Mouse (Mus musculus) thymus, postnatal 36 days (tissue): ENCODE results near the gene Sec14l3.

ENCODE experiments used
- DNase-seq, 2 experiments: peaks; one replicate each; pipeline ENCODE4 v3.0.0; 2022; ENCODE audit warnings: mixed read lengths in 2 of 2

The Sec14l3 gene

DNA sequence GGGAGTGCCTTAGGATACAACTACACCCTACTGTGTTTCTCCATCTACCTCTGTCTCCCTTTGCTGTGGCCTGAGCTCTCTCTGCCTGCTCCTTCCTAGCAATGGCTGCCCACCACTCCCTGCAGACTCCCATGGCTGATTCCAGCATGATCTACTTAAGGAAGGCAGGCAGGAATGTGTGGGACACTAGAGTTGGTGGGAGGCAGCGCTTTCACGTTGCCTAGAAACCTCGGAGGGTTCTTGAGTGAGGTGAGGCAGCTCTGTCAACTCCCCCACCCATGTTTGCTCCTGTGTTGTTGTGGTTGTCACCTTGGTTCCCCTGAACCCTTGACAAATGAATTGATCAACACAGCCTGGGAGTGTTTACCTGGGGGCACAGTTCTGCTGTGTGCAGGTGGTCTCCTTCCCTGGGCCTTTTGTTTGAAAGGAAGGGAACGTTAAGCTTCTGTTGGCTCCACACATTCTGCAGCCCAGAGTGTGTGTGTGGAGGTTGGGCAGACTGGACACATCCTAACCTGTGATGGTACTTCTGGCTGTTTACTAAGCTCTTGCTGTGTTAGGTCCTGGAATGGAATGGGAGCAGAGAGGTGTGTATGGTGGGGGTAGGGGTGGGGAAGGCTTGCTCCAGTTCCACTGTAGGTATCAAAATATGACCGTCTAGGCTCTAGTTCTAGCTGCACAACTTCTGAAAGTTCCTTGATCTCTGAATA lies 3.6 kb upstream of the Sec14l3 start:
- DNase-seq = no peak

GRCm38 (mm10) chr11:4062523-4062922 lies 2.1 kb upstream of the Sec14l3 start:
- DNase-seq = no peak

DNA sequence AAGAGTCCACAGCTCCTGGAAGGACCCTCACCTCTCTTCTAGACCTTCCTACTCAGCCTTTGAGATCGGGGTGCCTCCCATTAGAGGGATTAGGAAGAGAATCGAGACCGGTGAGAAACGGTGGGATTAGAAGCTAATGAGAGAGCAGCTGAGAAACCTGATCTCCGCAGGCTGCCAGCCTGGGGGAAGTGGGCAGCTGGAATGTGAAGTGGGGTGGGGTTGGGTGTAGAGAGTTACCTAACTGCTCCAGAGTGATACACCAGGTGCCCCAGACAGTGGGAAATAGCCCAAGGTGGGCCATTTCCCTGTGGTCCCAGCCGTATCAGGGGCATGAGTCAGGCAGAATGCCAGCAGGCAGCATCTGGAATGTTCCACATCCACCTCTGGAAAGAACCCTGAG lies 1.7 kb upstream of the Sec14l3 start:
- DNase-seq = no peak

DNA sequence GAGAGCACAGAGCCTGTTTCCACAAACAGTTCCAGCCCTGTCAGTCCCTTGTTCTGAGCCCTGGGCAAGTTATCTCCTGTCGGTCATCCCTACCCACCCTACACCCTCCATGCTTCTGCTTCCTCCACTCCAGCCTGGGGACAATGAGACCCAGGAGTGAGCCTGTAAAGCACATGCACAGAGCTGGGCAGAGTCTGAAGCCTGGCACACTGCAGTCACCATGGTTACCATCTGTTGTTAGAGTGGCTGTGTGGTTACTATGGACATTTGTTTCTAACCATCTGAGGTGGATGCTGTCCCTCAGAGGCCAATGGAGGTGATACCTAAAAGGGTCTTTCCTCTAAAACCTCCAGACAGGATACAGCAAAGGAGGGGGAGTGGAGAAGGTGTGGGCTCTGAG lies 5.0 kb downstream of the Sec14l3 start:
- DNase-seq = no peak

- peak; percentile 30 to 39 for DNase-seq
Observed at GRCm38 (mm10) chr11:4076633-4077032, 12.0 kb downstream of the Sec14l3 start.

DNA sequence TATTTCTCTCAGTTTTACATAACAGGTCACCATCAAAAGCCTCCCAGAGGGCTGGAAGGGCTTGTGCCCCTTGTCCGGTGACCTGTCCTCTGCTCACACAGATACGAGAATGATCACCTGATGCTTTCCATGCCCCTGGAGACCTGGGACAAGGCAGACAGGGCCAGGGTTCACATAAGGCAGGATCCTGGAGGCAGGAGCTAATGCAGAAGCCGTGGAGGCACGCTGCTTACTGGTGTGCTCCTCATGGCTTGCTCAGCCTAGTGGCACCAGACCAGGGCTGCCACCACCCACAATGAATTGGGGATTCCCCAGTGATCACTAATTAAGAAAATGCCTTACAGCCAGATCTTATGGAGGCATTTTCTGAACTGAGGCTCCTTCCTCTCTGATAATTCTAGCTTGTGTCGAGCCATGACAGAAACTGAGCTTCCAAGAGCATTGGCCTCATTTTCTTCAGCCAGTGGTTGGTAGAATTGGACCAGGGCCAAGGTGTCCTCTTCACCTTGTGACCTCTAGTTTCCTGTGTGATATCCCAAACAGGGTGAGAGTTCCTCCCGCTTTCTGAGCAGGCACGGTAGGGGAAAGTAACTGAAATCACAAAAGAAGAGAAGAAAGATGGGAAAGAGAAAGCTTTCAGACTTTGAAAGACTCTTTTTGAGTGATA lies 13.8 kb downstream of the Sec14l3 start:
- no peak for DNase-seq

GRCm38 (mm10) chr11:4080219-4080618 lies 15.6 kb downstream of the Sec14l3 start:
- DNase-seq = peak; percentile 30 to 39

DNA sequence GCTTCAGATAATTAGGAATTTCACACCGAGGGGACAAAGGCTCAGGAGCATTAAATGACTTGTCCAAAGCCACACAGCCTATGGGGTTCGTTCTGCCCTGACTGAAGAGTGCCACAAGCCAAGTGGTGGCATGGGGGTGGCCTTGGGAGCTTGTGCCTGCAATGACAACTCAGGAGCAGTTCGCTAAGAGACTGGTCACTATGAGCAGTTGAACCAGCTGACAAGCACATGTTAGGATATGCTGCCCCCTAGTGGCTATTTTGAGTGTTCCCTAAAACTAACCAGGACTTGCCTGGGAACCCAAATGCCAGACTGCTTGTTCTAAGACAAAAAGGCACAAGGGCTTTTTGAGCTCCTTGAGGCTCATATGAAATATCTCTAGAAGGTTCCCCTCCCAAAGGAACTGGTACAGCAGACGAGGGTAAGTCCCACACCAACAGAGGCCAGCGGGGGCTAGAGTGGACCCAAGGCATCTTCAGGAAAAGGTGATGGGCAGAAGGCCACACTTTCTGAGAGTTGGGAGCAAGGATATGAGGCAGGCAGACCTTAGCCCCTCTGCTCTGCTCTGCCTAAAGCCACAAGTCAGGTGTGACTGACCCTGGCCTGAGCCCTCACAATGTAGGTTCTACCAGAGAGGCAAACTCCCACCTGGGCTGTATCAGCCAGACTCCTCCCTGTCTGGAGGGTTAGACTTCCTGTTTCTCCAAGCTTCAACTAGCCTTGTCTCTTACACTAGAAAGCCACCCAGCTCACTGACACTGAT lies 18.9 kb downstream of the Sec14l3 start:
- DNase-seq = peak; percentile 10 to 16

- DNase-seq = no peak
Observed at GRCm38 (mm10) chr11:4086246-4086645, 21.6 kb downstream of the Sec14l3 start.

DNA sequence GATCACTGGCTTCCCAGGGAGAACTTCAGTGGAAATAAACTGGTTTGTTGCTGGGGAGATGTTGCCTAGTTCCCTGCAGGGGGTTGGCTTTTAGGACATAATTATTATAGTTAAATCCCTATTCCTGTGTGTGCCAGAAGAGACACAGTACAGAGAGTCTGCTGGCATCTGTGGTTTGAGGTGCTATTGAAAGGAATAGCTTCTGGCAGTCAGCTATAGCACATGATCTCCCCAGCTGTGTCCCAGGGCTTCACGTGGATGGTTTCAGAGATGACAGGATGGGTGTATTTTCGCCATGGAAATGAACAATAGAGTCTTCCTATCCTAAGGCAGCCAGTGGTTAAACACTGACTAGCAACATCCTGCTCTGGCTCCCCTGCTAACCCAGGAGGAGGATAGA lies 22.6 kb downstream of the Sec14l3 start:
- DNase-seq = no peak

- DNase-seq = no peak
Observed at GRCm38 (mm10) chr11:4093459-4094377, 29.1 kb downstream of the Sec14l3 start.

DNA sequence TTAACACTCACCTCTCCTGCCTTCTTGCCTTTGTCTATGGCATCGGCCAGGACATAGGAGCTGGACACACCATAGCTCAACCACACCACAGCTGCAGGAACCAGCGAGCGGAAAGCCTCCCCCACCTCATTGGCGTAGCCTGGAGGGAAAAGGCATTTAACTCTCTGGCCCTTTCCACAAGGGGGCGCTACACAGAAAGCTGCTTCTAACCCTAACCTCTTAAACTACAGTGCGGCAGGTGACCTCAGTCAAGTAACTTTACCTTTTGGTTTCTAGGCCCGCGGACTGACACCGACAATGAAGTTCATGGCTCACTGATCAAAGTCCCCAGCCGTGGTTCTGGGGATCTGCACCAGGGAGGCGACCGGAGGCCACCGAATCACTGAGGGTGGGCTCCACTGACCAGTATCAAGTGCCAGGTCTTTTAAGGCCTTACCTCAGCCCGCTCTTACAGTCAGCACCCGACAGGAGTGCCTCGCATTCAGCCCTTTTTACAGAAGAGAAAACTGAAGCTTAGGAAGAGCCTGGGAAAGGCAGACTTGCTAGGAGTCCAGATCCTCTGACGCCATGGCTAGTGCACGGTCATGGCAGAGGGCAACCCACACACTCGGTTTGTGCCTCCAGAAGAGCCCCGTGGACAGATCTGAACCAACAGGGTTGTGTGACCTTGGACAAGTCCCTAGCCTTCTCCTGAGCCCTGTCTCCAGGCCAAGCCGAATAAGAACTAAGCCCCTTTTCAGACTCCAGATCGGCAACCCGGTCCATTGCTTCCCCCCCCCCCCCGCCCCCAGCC lies 29.9 kb downstream of the Sec14l3 start:
- peak; percentile 56 to 61 for DNase-seq

DNA sequence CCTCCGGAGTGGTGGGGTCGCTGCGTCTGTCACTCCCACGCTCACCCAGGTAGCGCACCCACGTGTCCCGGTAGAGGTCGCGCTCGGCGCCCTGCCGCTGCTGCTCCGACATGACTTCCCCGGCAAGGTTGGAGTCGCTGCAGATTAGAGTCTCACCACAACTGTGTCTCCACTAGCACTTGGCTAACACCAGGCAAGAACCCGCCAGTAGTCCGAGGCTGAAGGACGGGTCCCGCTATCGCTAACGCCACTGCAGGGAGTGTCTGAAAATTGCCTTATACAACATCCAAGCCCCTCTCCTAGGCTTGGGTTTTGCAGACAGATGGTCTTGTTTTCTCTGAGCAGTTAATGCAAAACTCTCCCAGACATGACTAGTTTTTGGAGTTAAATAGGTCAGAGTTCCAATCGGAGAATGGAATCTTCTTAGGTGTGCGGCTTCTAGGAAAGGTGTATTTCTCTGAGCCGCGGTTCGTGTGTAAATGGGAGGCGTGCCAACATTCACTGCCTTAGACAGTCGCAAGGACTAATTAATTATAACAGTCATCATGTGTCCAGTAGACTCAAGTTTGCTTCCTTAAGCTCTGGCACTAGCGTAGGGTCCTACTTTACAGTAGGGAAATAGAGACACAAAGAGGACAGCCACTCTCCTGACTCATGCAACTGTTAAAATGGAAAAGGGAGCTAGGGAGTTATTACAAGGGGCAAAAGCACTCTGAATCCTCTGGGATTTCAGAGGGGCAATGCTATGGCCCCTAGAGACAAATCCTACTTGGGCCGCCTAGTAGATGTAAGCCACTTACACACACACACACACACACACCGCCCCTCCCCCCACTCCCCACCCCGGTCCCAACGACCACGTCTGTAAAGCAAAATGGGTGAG lies 30.8 kb downstream of the Sec14l3 start, which contains the start of gene Mtfp1:
Mtfp1 (minus strand) TSS at position 275 of the 883 bp plus-strand sequence.
- DNase-seq = peak; percentile 70 to 73

DNA sequence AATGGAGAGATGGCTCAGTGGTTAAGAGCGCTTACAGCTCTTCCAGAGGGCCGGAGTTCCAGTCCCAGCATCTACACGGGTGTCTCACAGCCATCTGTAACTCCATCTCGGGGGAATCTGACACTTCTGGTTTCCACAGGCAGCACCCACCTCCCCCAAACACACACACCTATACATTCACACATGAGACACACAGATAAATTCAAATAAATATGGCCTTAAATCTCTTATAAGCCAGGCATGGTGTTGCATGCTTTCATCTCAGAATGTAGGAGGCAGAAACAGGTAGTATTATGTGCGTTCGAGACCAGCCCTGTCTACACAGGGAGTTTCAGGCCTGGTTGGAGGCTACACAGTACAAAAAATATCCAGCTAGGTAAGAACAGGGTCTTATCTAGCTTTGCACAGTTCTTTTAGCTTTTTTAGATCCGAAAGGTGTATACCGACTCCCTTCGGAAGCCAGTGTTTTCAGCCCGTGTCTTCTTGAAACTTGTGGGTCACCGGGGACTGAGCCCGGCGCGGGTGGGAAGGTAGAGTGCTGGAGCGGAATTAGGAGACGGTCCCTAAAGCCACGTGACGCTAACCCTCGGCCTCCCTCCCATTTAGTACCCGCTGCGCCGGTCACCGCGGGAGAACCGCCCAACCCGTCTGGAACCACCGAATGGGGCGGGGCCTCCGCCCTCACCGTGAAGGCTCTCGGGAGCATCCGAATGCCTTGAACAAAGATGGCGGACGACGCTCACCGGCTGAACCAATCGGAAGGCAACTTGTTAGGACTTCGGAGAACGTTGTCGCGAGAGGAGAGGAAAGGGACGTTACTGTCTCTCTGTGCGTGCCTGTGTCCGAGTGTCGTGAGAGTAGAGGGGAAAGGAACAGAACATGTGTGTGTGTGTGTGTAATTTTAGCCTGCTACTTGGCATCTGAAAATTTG lies 31.7 kb downstream of the Sec14l3 start:
- DNase-seq = peak; percentile 92 to 95

DNA sequence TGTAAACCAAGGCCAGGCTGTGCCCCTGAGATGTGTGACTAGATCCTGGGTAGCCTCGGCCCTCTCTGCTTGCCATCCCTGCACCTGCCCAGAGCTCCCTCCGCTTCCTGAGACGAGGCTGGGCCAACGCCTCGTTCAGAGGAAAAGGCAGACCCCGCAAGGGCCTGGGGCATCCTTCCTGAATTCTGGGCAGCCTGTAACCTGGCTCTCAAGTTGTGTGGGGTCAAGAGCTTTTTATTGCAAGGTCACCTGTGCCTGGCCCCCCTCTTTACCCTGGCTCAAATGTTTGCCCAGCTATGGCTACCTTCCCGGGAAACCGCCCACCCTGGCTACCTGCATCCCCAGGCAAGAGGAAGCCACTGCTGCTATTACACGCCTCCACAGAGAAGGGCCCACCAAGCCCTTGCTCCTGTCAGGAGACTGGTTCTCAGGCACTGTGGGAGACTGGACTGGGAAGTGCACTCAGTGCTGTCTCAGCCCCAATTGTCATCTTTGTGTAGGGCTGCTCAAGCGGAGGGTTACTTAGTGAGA lies 32.5 kb downstream of the Sec14l3 start:
- DNase-seq = peak in 1 of 2 experiments; percentile 38

DNA sequence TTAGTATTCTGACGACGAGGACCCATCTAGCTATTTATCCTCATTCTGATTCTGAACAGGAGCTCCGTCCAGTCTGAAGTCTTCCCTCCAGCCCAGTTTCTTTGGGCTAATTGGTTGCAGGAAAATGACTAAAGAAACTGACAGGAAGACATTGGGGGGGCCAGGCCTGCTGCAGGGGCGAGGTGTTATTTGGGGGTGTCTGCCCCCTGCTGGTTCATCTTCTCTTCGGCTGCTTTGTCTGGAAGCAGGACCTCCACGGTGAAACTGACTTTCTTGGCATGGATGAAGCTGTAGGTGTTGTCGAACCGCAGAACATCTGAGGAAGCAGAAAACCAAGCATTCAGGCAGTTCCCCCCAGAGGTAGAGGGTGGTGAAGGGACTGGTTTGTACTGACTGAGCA lies 33.5 kb downstream of the Sec14l3 start:
- peak; percentile 33 to 38 for DNase-seq

DNA sequence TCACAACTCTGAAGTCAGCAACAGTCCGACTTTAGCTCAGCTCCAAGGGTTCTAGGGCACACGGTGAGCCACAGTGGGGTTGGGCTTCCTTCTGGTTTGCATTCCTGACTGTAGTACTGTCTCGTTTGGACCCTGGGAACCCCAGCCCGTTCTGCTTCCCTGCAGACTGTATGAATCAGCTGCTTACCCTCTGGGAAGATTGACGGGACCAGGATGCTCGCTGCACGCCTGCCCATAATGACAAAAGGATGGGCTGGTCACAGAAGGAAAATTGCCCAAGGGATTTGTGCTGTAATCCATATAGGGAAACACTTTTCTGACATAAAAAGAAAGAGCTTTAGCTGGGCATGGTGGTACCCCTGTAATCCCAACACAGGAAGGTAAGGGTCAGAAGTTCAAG lies 34.2 kb downstream of the Sec14l3 start:
- DNase-seq = no peak

- no peak for DNase-seq
Observed at GRCm38 (mm10) chr11:4099447-4099846, 34.8 kb downstream of the Sec14l3 start.

GRCm38 (mm10) chr11:4101851-4102250 lies 37.2 kb downstream of the Sec14l3 start:
- DNase-seq = no peak
